Mouse (Mus musculus): ENCODE results near the gene Zp1.

Gene Zp1

GRCm38 (mm10) chr19:10920532-10920931 lies at the start of gene Zp1:
Gene Zp1, minus strand, starts transcription at chr19:10920632.
- in situ Hi-C loops (cut with MboI, MseI): no loop called here

GRCm38 (mm10) chr19:10968578-10968977 lies 48.1 kb upstream of the Zp1 start:
- in situ Hi-C loops (cut with MboI, MseI): no loop called here

- in situ Hi-C loops (cut with MboI, MseI): no loop called here
Observed at GRCm38 (mm10) chr19:10965721-10966120, 45.3 kb upstream of the Zp1 start.

DNA sequence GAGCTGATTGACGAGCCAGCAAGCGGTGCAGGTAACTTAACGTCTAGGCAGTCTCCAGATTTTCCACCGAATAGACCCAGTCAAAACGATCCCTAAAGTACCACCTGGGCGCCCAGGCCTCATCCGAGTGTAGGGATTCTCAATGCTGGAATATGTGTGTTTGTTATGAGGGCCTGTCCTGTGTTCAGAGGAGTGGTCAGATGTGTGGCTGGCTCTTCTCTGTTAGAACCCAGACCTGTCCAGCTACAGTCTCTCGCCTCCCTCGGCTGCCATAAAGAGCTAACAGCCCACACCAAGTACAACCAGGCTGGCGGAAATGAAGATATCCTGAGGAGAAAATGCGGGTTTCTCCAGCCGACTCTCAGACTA lies 39.5 kb upstream of the Zp1 start:
- in situ Hi-C loops (cut with MboI, MseI): loop anchor here (5.0 kb wide), 1 partner anchor 293 kb away; no protein-coding TSS in a partner anchor

DNA sequence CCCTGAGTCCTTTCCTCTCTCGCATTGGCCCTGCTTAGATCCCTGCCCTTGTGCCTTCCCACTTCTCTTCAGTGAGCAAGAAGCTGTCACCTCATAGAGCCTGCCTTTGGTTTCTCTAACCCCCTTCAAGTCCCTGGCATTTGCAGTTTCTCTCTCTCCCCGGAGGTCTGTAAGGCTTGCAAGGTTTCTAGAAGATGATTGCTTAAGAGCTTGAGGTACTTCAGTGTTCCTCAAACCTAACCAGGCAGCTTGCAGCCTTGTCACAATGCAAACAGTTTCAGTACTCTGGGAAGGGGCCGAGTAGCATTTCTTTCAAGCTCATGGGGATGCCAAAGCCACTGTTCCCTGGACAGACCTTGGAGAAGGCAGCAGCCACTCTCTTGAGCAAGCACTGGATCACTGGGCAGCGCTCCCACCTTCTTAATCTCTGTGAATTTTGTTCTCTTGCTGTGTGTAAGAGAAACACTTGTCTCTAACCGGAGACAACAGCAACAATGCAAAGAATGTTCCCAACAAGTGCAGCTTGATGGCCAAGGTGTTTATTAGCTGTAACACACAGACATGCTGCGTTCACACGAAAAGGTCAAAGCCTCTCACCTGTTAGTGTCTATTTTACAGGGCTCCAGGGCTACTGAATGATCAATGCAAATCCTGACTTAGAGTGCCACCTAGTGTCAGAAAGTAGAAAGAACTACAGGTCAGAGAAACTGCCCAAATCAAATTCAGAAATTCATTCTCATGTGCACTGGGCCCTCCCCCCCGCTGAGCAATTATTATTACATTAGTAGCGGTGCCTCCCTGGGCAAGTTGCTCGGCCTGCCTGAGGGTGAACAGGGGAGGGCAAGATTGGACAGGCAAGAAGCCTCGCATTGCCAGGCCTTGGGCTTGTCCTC lies 38.9 kb upstream of the Zp1 start:
- in situ Hi-C loops (cut with MboI, MseI): no loop called here

DNA sequence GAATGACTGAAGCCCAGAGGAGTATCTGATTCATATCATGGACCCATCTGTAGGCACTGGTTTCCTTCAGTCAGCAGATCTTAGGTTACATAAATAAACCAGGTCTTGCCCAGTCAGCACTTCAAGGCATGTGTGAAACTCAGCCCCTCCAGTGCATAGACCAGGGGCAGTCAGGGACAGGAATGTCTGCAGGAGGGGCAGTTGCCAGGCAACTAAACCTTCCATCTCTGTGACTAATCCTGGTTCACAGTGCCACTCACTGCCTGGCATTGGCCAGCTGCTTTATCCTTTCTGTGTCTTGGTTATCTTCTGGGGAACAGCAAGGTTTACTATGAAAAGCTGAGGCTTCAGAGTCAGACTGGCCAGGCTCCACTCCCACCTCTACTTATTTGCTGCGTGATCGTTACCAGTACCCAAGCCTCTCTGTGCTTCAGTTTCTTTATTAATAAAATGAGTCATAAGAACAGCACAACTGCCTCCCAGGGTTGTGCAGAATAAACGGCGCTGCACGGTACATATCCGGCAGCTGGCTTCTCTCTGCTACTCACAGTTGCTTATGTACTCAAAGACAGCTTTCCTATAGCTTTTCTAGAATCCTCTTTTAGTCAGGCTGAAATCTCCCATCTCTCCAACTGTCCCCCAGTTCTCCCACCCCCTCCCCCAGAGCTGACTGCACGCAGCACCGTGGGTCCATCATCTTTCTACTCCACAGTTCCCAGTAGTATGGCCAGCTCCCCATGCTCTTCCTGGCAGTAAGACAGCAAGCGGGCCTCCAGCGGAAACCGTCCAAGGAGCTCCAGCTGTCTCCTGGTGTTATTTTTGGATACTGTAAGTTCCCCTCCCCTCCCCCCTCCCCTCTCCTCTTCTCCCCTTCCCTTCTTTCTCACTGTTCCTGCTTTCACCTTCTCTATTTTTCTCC lies 31.8 kb upstream of the Zp1 start:
- in situ Hi-C loops (cut with MboI, MseI): no loop called here

- in situ Hi-C loops (cut with MboI, MseI): no loop called here
Observed at GRCm38 (mm10) chr19:10949558-10949957, 29.1 kb upstream of the Zp1 start.

DNA sequence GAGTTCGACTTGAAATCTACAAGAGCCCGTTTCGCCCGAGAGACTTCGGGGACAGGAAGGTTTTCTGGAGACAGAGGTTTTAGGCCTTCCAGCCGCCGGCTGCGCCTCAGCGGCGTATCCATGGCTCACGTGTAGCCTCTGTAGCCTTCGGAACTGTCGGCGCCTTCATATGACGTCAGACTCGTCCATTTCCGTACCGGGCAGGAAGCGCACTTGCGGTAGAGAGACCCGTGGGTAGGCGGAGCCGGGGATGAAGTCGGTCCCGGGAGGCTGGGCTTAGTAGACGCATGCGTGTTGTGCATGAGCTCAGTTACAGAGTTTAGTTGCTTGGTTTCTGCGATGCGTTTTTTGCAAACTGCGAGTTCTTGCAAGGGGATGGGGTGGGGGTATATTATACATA lies 28.7 kb upstream of the Zp1 start, which contains the start of gene Ccdc86:
Gene Ccdc86 (minus strand): TSS at position 155 of the 400 bp plus-strand sequence.
- in situ Hi-C loops (cut with MboI, MseI): no loop called here

DNA sequence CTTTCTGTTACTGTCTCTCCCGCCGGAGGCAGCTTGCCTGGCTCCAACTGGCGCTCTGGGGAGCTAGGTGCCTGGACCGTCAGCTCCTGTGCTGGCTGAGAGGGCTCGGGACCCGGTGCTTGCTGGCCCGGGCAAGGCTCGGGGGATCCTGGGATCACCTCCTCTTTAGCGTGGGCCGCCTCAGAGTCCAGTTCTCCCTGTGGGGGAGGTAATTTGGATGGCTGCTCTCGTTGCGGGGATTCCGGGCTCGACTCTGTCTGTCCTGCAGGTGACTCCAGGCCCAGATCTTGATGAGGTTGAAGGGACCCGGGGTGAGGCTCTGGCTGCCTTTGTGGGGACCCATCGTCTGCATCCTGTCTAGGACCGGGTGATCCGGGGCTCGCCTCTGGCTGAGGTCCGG lies 28.0 kb upstream of the Zp1 start:
- in situ Hi-C loops (cut with MboI, MseI): no loop called here

- in situ Hi-C loops (cut with MboI, MseI): no loop called here
Observed at GRCm38 (mm10) chr19:10947219-10947618, 26.8 kb upstream of the Zp1 start.

- in situ Hi-C loops (cut with MboI, MseI): no loop called here
Observed at GRCm38 (mm10) chr19:10946506-10946905, 26.1 kb upstream of the Zp1 start.

- in situ Hi-C loops (cut with MboI, MseI): no loop called here
Observed at GRCm38 (mm10) chr19:10943955-10944354, 23.5 kb upstream of the Zp1 start.

DNA sequence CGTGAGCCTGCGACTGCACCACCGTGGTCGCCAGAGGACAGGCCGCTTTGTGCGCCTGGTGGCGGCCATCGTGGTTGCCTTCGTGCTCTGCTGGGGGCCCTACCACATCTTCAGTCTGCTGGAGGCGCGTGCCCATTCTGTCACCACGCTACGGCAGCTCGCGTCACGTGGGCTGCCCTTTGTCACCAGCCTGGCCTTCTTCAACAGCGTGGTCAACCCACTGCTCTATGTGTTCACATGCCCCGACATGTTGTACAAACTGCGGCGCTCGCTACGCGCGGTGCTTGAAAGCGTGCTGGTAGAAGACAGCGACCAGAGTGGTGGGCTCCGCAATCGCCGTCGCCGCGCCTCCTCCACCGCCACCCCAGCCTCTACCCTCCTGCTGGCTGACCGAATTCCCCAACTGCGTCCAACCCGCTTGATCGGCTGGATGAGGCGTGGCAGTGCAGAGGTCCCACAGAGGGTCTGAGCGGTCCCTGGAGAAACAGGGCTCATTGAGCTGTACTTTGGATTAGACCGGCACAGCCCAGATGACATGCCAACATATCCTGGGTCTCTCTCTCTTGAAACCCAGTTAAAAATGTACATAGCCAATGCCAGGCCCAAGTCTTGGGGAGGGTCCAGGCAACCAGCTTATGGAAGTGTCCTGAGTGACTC lies 20.5 kb upstream of the Zp1 start:
- in situ Hi-C loops (cut with MboI, MseI): no loop called here

- in situ Hi-C loops (cut with MboI, MseI): no loop called here
Observed at GRCm38 (mm10) chr19:10940097-10940800, 19.8 kb upstream of the Zp1 start.

GRCm38 (mm10) chr19:10938771-10939170 lies 18.3 kb upstream of the Zp1 start:
- in situ Hi-C loops (cut with MboI, MseI): no loop called here

GRCm38 (mm10) chr19:10937110-10937563 lies 16.7 kb upstream of the Zp1 start, which contains the start of gene Ptgdr2:
Gene Ptgdr2, plus strand, starts transcription at chr19:10937160.
- in situ Hi-C loops (cut with MboI, MseI): no loop called here

GRCm38 (mm10) chr19:10936077-10936476 lies 15.6 kb upstream of the Zp1 start:
- in situ Hi-C loops (cut with MboI, MseI): no loop called here

DNA sequence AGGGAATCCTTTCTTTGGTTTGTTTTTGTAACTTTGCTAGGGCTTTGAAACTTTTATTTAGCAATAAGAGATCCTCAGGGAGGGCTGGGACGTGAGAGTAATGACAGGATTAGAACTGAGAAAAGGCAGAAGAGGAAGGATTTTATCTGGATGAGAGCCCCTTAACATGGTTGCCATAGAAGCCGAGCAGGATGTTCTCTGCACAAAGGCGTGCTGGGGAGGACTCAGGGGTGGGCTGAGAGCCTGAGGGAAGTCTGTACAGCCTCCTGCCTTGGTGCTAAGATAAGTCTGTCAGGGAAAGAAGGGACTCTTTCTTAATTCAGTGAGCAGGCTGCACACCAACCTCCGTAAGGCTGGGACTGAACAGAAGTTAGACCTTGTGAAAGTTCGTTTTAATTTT lies 14.6 kb upstream of the Zp1 start:
- in situ Hi-C loops (cut with MboI, MseI): no loop called here

GRCm38 (mm10) chr19:10930641-10931040 lies 10.2 kb upstream of the Zp1 start:
- in situ Hi-C loops (cut with MboI, MseI): no loop called here

GRCm38 (mm10) chr19:10926666-10927065 lies 6.2 kb upstream of the Zp1 start:
- in situ Hi-C loops (cut with MboI, MseI): no loop called here

GRCm38 (mm10) chr19:10926123-10926621 lies 5.7 kb upstream of the Zp1 start:
- in situ Hi-C loops (cut with MboI, MseI): no loop called here

All from regulatory T cell (primary cell).